Mouse (Mus musculus): ENCODE measurements around the gene Srgap1.
A peak's percentile ranks its signal among the peaks of the same experiment; 100 is the strongest.

The Srgap1 gene

GRCm38 (mm10) chr10:121762141-121762540, 285.0 kb downstream of the Srgap1 start:
- DNase-seq (ENCODE audit: low read depth), result no peak

GRCm38 (mm10) chr10:121759095-121759494, 288.0 kb downstream of the Srgap1 start:
- DNase-seq (ENCODE audit: low read depth), result peak; percentile 22

- no peak for DNase-seq (ENCODE audit: low read depth)
Observed at GRCm38 (mm10) chr10:121756677-121757076, 290.4 kb downstream of the Srgap1 start.

- no peak for DNase-seq (ENCODE audit: low read depth)
Observed at GRCm38 (mm10) chr10:121755822-121756221, 291.3 kb downstream of the Srgap1 start.

GRCm38 (mm10) chr10:121754237-121754636, 292.9 kb downstream of the Srgap1 start:
- DNase-seq (ENCODE audit: low read depth), result no peak

GRCm38 (mm10) chr10:121750175-121750574, 296.9 kb downstream of the Srgap1 start:
- no peak for DNase-seq (ENCODE audit: low read depth)

- no peak for DNase-seq (ENCODE audit: low read depth)
Observed at GRCm38 (mm10) chr10:121742336-121742735, 304.8 kb downstream of the Srgap1 start.

GRCm38 (mm10) chr10:121739548-121740505, 307.3 kb downstream of the Srgap1 start, which contains the start of gene BC048403:
Gene BC048403 (plus strand): TSS chr10:121739937.
- DNase-seq (ENCODE audit: low read depth), result peak; percentile 94

- DNase-seq (ENCODE audit: low read depth), result no peak
Observed at GRCm38 (mm10) chr10:121737256-121737655, 309.9 kb downstream of the Srgap1 start.

GRCm38 (mm10) chr10:121732542-121732941, 314.6 kb downstream of the Srgap1 start:
- no peak for DNase-seq (ENCODE audit: low read depth)

- no peak for DNase-seq (ENCODE audit: low read depth)
Observed at GRCm38 (mm10) chr10:121731048-121731725, 315.9 kb downstream of the Srgap1 start.

All from induced T-regulatory cell, adult 2 months (primary cell).